Mouse (Mus musculus) left cerebral cortex, postnatal 36 days (tissue): ENCODE results near the gene Ninl. TPM values are rescaled to one million over a fixed set of nuclear protein-coding genes. Genes with fewer than 3 reads are reported as not detected.
"Not testable (repeated sequence)": the region's sequence is repeated elsewhere in the genome, so short reads cannot be mapped to it uniquely, and the experiment has no call there.

Source experiments
- DNase-seq, 2 experiments: peaks; one replicate each; pipeline ENCODE4 v3.0.0; 2021 to 2022; ENCODE audit warnings: low spot score in 2 of 2, mixed read lengths in 1 of 2
- intact Hi-C: fragments of 180-260 bp; cut with DNase I; formaldehyde crosslinking; loops from one replicate; pipeline ENCODE4 v1.15.1; 2025
- total RNA-seq, 2 experiments: library from RNA; stranded (reverse); gene quantifications; 2 replicates each; pipeline ENCODE4 v1.2.3; 2021

The Ninl gene
- total RNA-seq, 2 experiments from 2014 or later, result 6.2 to 6.4 TPM

DNA sequence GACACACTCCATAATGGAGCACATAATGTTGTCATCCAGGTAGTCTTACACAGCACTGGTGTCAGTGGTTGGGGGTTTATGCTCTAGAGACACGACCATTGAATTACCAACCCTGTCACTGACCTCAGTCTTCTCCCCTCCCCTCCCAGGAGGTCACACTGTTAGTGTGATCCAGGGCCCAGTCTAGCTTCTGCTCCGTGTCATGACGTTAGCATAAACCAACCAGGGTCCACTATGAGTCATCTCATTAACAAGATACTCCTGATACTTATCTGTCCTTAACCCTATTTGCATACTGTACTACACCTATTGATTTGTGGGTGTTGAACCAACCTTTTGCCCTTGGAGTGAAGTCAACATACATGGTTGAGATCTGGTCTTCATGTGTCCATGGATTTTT, 120.5 kb downstream of the Ninl start:
- no peak for DNase-seq
- intact Hi-C loops, result no loop called here

- no peak for DNase-seq
- intact Hi-C loops, result no loop called here
These were observed 123.4 kb downstream of the Ninl start for GRCm38 (mm10) chr2:150915786-150916185.

- DNase-seq, result no peak
- intact Hi-C loops, result no loop called here
These were observed 124.2 kb downstream of the Ninl start for GRCm38 (mm10) chr2:150914781-150915515.

DNA sequence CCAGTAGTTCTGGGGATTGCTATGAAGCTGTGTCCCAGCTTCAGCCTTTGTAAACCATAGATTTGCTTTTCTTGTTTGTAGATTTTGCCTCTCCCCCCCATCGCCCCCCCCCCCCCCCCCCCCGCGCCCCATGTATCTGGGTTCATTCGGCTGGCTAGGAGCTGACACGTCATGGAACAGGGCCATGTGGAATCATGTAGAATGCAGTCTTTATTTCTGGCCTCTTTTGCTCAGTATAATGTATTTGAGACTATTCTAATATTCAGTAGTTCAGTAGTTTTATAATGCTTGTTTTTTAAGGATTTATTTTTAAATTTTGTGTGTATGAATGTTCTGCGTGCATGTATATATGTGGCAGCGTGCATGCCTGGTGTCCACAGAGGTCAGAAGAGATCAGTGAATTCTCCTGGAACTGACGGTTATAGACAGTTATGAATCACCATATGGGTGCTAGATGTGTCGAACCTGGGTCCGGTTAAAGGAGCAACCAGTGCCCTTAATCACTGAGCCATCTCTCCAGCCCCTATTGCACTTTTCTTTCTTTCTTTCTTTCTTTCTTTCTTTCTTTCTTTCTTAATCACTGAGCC, 128.8 kb downstream of the Ninl start:
- intact Hi-C loops, result no loop called here
- no peak for DNase-seq

DNA sequence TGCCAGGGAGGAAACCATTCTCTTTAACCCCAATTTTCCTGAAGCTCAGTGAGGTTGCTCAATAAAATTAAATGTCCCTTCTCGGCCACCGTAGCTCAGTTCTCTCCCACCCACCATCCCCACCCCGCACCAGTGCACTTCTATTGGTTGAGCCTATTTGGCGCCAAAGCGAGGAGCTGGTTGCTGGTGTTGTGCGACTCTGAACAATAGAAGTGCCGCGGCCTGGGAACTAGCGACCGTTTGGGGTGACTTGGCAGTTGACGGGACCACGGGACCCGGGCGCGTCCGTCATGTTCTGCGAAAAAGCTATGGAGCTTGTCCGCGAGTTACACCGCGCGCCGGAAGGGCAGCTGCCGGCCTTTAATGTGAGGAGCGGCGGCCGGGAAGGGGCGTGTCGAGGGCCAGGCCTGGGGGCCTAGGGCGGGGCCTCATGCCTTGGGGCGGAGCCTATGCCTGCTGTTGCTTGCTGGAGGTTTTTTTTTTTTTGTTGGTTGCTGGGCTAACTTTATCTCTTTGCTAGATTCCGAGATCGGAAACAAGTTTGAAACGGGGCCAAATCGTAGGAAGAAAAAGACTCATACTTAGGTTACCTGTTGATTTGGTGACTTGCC, 129.6 kb downstream of the Ninl start:
- intact Hi-C loops, result loop anchor here (10.0 kb wide), 1 partner anchor 305 kb away; the partner anchor contains the start of gene Apmap
- peak; percentile 85 to 86 for DNase-seq

- not testable (repeated sequence) for DNase-seq
- intact Hi-C loops, result loop anchor here (10.0 kb wide), 1 partner anchor 304 kb away; the partner anchor contains the start of gene Apmap
These were observed 130.3 kb downstream of the Ninl start for GRCm38 (mm10) chr2:150908881-150909280.

DNA sequence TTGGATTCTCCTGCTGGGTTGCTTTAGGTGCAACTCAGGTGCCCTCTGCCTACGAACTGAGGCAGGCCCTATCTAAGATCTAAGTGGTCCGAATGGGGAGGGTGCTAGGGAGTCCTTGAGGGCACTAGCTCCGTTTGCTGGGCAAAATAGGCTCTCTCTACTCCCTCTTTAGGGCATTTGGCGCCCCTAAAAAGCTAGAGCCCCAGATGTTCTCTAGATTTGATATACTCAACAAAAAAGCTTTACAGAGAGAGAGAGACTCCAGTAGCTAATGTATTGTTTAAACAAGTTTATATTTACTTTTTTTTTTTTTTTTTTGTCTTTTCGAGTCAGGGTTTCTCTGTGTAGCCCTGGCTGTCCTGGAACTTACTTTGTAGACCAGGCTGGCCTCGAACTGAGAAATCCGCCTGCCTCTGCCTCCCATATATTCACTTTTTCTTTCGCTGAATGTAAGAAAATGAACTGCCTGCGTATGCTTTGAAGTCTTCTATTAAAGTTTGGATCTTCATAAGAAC, 134.2 kb downstream of the Ninl start, which contains the start of gene Gins1:
Gins1 (plus strand) TSS at position 465 of the 515 bp plus-strand sequence.
- intact Hi-C loops, result loop anchor here (5.0 to 10.0 kb wide), 3 partner anchors 58 to 300 kb away; partner anchors contain the start of gene Apmap
- no peak for DNase-seq

DNA sequence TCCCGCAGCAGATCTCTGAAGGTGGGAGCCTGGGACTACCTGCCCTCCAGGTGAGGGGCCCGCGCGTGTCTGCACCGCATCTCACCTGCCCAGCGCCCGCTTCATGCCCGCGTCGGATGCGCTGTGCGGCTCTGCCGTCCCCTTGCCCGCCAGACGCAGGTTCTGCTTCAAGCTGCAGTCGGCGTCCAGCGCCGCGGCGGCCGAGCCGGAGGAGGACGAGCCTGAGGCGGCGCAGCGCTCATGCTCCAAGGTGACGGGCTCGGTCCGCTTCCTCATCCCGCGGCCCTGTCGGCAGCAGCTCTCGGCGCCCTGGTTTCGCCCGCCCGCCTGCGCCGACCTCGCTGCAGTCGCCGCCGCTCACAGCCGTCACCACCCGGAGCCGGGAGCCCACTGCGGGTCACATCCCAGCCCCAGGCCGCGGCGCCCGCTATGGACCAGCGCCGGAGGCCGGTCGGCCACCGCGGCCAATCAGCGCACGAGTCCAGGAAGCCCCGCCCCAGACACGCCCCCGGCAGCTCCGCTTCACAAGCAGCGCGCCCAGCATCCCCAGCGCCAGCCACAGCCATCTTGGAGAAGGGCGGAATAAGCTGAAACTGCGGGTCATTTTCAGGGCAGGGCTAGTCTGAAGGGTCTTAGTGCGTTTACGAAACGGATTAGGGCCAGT, 134.8 kb downstream of the Ninl start, which contains the start of gene Abhd12:
Abhd12 (minus strand) TSS at position 470 of the 664 bp plus-strand sequence.
- DNase-seq, result peak; percentile 97 to 98
- intact Hi-C loops, result loop anchor here (5.0 to 10.0 kb wide), 3 partner anchors 57 to 300 kb away; partner anchors contain the start of gene Apmap

DNA sequence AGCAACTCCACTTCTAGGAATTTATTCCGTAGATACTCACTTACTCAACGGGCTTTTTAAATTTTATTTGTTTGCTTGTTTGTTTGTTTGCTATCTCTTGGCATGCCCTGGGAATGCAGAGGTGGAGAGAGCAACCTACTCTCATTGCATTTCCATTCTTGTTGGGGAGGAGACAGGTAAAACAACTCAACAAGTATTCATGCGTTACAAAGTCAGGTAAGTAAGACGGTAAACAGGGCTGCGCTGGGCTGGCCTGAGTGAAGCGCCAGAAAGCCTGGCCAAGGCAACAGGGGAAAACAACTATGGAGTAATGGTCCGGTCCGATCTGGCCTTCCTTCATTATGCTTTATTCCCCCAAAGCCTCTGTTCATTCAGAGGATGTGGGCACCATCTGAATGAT, 136.8 kb downstream of the Ninl start:
- intact Hi-C loops, result loop anchor here (5.0 to 10.0 kb wide), 3 partner anchors 55 to 298 kb away; partner anchors contain the start of gene Apmap
- DNase-seq, result no peak

DNA sequence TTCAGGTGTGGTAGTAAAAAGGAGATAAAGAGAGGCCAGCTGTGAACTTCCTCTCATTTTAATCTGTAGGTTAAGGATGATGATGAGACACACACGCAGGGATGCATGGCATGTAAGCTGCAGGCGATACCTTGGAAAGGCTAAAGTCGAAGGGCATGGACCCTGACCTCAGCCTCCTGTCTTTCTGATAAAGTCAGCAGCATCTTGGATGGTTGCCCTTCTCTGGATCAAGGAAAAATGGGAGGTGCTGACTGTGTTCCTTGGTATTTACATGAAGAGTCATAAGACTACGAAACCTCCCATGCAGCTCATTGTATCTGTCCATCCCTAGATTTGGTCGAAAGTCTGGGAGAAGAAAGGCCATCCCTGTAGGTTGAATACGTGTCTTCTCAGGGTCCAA, 138.8 kb downstream of the Ninl start:
- intact Hi-C loops, result loop anchor here (5.0 to 10.0 kb wide), 3 partner anchors 53 to 296 kb away; partner anchors contain the start of gene Apmap
- no peak for DNase-seq

DNA sequence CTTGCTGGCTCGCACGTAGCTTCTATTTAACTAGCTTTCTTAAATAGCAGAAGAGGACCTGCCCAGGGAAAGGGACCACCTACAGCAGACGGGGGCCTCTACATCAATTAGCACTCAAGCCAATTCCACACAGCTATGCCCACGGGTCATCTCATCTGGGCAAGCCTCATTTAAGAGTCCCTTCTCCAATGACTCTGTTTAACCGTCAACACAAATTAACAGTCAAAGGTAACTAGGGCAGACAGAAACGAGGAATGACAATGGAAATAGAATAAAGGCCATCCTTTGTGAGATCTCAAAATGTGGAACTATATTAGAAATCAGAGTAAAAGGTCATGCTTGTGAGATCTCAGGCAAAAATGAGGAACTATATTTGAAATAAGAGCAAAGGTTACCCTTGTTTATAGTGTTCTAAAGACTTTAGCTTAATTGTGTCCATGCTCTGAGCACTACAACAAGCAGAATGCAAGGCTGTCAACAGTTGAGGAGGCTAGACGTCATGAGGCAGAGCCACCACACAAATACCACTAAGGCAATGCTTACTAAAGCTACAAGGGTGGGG, 143.4 kb downstream of the Ninl start:
- no peak for DNase-seq
- intact Hi-C loops, result no loop called here

GRCm38 (mm10) chr2:150894617-150895267, 144.4 kb downstream of the Ninl start:
- no peak for DNase-seq
- intact Hi-C loops, result no loop called here

GRCm38 (mm10) chr2:150887370-150887769, 151.8 kb downstream of the Ninl start:
- no peak for DNase-seq
- intact Hi-C loops, result no loop called here

DNA sequence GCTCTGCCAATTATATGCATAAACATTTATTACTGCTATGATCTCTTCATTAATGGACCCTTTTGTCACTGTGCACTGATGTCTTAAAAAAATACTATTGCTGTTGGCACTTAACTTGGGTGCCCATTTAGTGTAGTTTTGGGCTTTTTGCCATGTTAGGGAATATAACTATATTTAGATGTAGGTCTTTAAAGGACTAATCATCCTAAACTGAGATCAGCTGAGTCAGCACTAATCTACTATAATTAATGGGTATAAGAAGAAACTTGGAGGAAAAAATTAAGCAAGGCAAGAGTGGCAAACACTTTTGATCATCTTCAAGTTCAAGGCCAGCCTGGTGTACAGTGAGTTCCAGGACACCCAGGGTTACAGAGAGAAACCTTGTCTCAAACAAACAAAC, 152.9 kb downstream of the Ninl start:
- DNase-seq, result no peak
- intact Hi-C loops, result no loop called here

- intact Hi-C loops, result no loop called here
- no peak for DNase-seq
These were observed 153.4 kb downstream of the Ninl start for GRCm38 (mm10) chr2:150885814-150886213.

DNA sequence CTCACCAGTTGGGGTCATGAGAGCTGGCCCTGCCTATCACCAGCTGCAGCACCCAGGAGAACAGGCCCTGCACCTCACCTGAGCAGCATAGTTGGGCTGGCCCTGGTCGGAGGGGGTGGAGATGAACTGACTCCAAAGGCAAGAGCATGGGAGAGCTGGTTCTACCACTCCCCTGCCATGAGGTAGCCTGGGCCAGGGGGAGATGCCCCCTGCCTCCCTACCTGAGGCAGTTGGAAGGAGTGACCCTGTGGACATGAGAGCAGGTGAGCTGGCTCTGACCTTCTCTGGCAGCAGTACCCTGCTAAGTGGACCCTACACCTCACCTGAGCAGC, 154.4 kb downstream of the Ninl start:
- intact Hi-C loops, result no loop called here
- no peak for DNase-seq
